Mouse (Mus musculus): ENCODE measurements at regions not wholly inside any gene's neighbourhood (a gene's known extent, or its start where the extent isn't known, plus 50 kb on each side); places are given as distances from the start of the nearest gene placed in this dataset.

GRCm38 (mm10) chr2:178821552-178821951 is 391.2 kb downstream of the Cdh26 start:
- DNase-seq (ENCODE audit: low read depth, low spot score) = no peak

GRCm38 (mm10) chr2:178830313-178830712 is 400.0 kb downstream of the Cdh26 start:
- no peak for DNase-seq (ENCODE audit: low read depth, low spot score)

GRCm38 (mm10) chr2:178834986-178835385 is 404.7 kb downstream of the Cdh26 start:
- no peak for DNase-seq (ENCODE audit: low read depth, low spot score)

GRCm38 (mm10) chr2:178838571-178838970 is 408.2 kb downstream of the Cdh26 start:
- DNase-seq (ENCODE audit: low read depth, low spot score) = no peak

- DNase-seq (ENCODE audit: low read depth, low spot score) = no peak
Measured at GRCm38 (mm10) chr2:178840975-178841374, 410.6 kb downstream of the Cdh26 start.

- DNase-seq (ENCODE audit: low read depth, low spot score) = no peak
Measured at GRCm38 (mm10) chr2:178842595-178842994, 412.3 kb downstream of the Cdh26 start.

- no peak for DNase-seq (ENCODE audit: low read depth, low spot score)
Measured at GRCm38 (mm10) chr2:178843458-178843857, 413.1 kb downstream of the Cdh26 start.

GRCm38 (mm10) chr2:178844561-178844960 is 414.2 kb downstream of the Cdh26 start:
- DNase-seq (ENCODE audit: low read depth, low spot score) = no peak

GRCm38 (mm10) chr2:178850320-178850719 is 420.0 kb downstream of the Cdh26 start:
- DNase-seq (ENCODE audit: low read depth, low spot score) = no peak

- DNase-seq (ENCODE audit: low read depth, low spot score) = no peak
Measured at GRCm38 (mm10) chr2:178850769-178851168, 420.4 kb downstream of the Cdh26 start.

GRCm38 (mm10) chr2:178854012-178854411 is 423.7 kb downstream of the Cdh26 start:
- no peak for DNase-seq (ENCODE audit: low read depth, low spot score)

- DNase-seq (ENCODE audit: low read depth, low spot score) = no peak
Measured at GRCm38 (mm10) chr2:178854760-178855159, 424.4 kb downstream of the Cdh26 start.

GRCm38 (mm10) chr2:178862620-178863019 is 432.3 kb downstream of the Cdh26 start:
- DNase-seq (ENCODE audit: low read depth, low spot score) = no peak

GRCm38 (mm10) chr2:178867086-178867485 is 436.8 kb downstream of the Cdh26 start:
- no peak for DNase-seq (ENCODE audit: low read depth, low spot score)

GRCm38 (mm10) chr2:178869160-178869559 is 438.8 kb downstream of the Cdh26 start:
- no peak for DNase-seq (ENCODE audit: low read depth, low spot score)

GRCm38 (mm10) chr2:178878436-178878835 is 448.1 kb downstream of the Cdh26 start:
- DNase-seq (ENCODE audit: low read depth, low spot score) = no peak

- DNase-seq (ENCODE audit: low read depth, low spot score) = no peak
Measured at GRCm38 (mm10) chr2:178885686-178886085, 455.4 kb downstream of the Cdh26 start.

GRCm38 (mm10) chr2:178888704-178889103 is 458.4 kb downstream of the Cdh26 start:
- DNase-seq (ENCODE audit: low read depth, low spot score) = no peak

- DNase-seq (ENCODE audit: low read depth, low spot score) = no peak
Measured at GRCm38 (mm10) chr2:178902397-178902796, 472.1 kb downstream of the Cdh26 start.

GRCm38 (mm10) chr2:178909325-178909724 is 479.0 kb downstream of the Cdh26 start:
- no peak for DNase-seq (ENCODE audit: low read depth, low spot score)

GRCm38 (mm10) chr2:178911646-178912045 is 481.3 kb downstream of the Cdh26 start:
- no peak for DNase-seq (ENCODE audit: low read depth, low spot score)

- DNase-seq (ENCODE audit: low read depth, low spot score) = no peak
Measured at GRCm38 (mm10) chr2:178916316-178917033, 486.1 kb downstream of the Cdh26 start.

GRCm38 (mm10) chr2:178924456-178925115 is 494.3 kb downstream of the Cdh26 start:
- DNase-seq (ENCODE audit: low read depth, low spot score) = no peak
